Mouse (Mus musculus) lung, postnatal 10 days (tissue): ENCODE results near the gene Poc1a.

Experiments
- DNase-seq: peaks from one replicate; pipeline ENCODE4 v3.0.0; 2021

The Poc1a gene

GRCm38 (mm10) chr9:106339730-106340129 lies 58.9 kb downstream of the Poc1a start:
- DNase-seq = no peak

- no peak for DNase-seq
These were observed 59.8 kb downstream of the Poc1a start for GRCm38 (mm10) chr9:106340501-106341312.

- DNase-seq = no peak
These were observed 60.4 kb downstream of the Poc1a start for GRCm38 (mm10) chr9:106341313-106341686.

GRCm38 (mm10) chr9:106342573-106342972 lies 61.7 kb downstream of the Poc1a start:
- no peak for DNase-seq

GRCm38 (mm10) chr9:106345167-106345566 lies 64.3 kb downstream of the Poc1a start:
- DNase-seq = peak; percentile 89

- DNase-seq = no peak
These were observed 64.8 kb downstream of the Poc1a start for GRCm38 (mm10) chr9:106345630-106346029.

GRCm38 (mm10) chr9:106348281-106348680 lies 67.4 kb downstream of the Poc1a start:
- no peak for DNase-seq

- DNase-seq = peak; percentile 82
These were observed 68.2 kb downstream of the Poc1a start for GRCm38 (mm10) chr9:106349075-106349474.

GRCm38 (mm10) chr9:106351178-106351577 lies 70.3 kb downstream of the Poc1a start:
- peak; percentile 47 for DNase-seq

- DNase-seq = peak; percentile 24
These were observed 72.9 kb downstream of the Poc1a start for GRCm38 (mm10) chr9:106353779-106354178.

GRCm38 (mm10) chr9:106354810-106355209 lies 73.9 kb downstream of the Poc1a start:
- DNase-seq = no peak

- DNase-seq = no peak
These were observed 74.5 kb downstream of the Poc1a start for GRCm38 (mm10) chr9:106355217-106355974.

GRCm38 (mm10) chr9:106355975-106356286 lies 75.1 kb downstream of the Poc1a start:
- no peak for DNase-seq

GRCm38 (mm10) chr9:106356323-106356844 lies 75.5 kb downstream of the Poc1a start:
- DNase-seq = peak; percentile 46

- DNase-seq = no peak
These were observed 76.3 kb downstream of the Poc1a start for GRCm38 (mm10) chr9:106357167-106357566.

GRCm38 (mm10) chr9:106359297-106359696 lies 78.4 kb downstream of the Poc1a start:
- no peak for DNase-seq

GRCm38 (mm10) chr9:106361140-106361539 lies 80.3 kb downstream of the Poc1a start:
- no peak for DNase-seq

GRCm38 (mm10) chr9:106365333-106365732 lies 84.5 kb downstream of the Poc1a start:
- no peak for DNase-seq

GRCm38 (mm10) chr9:106366188-106366587 lies 85.3 kb downstream of the Poc1a start:
- DNase-seq = no peak

GRCm38 (mm10) chr9:106367001-106367400 lies 86.1 kb downstream of the Poc1a start:
- no peak for DNase-seq

- peak; percentile 99 for DNase-seq
These were observed 86.8 kb downstream of the Poc1a start for GRCm38 (mm10) chr9:106367592-106368111.

- DNase-seq = peak; percentile 89
These were observed 87.4 kb downstream of the Poc1a start, which contains the start of gene Dusp7 for GRCm38 (mm10) chr9:106368112-106368717. TSS of gene Dusp7 (plus strand) at chr9:106368632.

- DNase-seq = peak; percentile 76
These were observed 88.1 kb downstream of the Poc1a start for GRCm38 (mm10) chr9:106368831-106369501.
